Mouse (Mus musculus): ENCODE measurements around the gene Dhx57.
"Not testable (repeated sequence)": the region's sequence is repeated elsewhere in the genome, so short reads cannot be mapped to it uniquely, and the experiment has no call there.

Dhx57 gene

DNA sequence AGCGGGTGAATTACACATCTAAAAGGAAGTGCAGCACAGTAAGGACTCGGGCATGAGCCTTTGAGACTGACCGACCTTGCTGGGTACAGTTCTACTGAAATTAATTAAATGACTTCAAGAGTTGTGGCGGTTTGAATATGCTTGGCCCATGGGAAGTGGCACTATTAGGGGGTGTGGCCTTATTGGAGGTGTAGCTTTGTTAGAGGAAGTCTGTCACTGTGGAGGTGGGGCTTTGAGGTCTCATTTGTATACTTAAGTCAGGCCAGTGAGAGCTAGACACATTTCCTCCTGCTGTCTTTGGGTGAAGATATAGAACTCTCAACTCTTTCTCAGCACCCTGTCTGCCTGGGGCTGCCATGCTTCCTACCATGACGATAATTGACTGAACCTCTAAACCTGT is 35.9 kb downstream of the Dhx57 start:
- DNase-seq (ENCODE audit: low read depth): no peak

DNA sequence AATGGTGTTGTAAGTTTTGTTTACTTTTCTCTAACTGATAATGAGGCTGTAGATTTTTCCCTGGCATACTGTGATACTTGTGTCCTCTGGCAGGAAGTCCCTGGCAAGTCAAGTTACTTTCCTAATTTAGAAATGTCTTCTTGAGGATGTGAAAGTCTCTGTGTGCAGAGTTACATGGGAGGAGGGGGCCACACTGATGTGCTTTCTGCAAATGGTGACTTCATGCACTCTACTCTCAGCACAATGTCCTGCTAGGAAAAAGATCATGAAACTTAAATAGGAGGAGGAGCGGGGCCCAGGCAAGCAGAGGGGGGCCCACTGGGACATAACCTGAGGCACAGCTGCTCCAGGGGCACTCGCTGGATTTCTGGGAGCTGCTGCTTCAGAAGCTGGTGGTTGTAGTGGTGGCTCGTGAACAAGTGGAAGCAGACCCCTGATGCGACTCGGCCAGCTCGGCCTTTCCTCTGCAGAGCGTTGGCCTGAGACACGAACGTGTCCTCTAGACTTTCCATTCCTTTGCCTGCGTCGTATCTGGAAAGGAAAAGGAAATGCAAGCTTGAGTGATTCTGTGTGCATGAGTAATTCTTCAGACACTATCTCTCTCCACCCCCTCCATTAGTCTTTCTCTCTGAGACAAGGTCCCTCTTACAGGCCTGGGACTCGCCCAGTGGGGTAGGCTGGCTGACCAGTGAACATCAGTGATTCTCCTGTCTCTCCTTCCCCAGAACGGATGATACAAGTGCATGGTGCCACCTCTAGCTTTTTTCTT is 37.3 kb downstream of the Dhx57 start:
- DNase-seq (ENCODE audit: low read depth): no peak

GRCm38 (mm10) chr17:80243116-80243515 is 47.2 kb downstream of the Dhx57 start:
- DNase-seq (ENCODE audit: low read depth): no peak

- no peak for DNase-seq (ENCODE audit: low read depth)
Measured at GRCm38 (mm10) chr17:80241594-80241993, 48.7 kb downstream of the Dhx57 start.

- no peak for DNase-seq (ENCODE audit: low read depth)
Measured at GRCm38 (mm10) chr17:80237475-80237874, 52.8 kb downstream of the Dhx57 start.

DNA sequence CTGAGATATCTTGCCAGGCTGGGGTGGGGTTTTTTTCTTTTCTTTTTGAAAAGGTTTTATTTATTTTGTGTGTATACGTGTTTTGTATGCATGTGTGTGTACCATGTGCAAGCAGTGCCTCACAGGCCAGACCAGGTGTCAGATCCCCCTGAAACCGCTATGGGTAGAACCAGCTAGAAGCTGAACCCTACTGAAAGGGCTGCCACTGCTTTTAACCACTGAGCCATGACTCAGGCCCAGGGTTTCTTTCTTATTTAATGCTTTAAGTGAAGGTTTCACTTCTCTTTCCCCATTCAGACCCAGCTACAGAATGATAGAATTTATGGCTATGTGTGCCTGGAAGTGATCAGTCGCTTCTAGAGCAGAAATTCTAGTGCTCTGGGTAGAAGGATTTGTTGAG is 53.5 kb downstream of the Dhx57 start:
- no peak for DNase-seq (ENCODE audit: low read depth)

DNA sequence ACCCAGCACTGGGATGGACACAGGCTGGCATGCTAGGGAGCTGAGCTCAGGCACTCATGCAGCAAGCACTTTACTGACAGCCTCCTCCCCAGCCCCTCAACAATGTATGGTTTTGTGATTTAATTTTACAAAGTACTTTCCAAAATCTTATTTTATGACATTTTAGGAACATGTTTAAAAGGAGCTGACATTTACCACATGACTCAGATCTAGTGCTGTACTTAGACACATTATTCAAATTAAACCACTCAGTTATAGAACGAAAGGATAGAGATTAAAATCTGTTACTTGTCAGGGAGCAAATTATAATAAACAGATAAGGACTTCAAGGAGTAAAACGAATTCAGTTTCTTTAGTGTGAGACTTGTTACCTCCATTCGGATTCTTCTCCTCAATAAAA is 54.8 kb downstream of the Dhx57 start:
- no peak for DNase-seq (ENCODE audit: low read depth)

- no peak for DNase-seq (ENCODE audit: low read depth)
Measured at GRCm38 (mm10) chr17:80234376-80234775, 55.9 kb downstream of the Dhx57 start.

- DNase-seq (ENCODE audit: low read depth): no peak
Measured at GRCm38 (mm10) chr17:80233844-80234243, 56.4 kb downstream of the Dhx57 start.

GRCm38 (mm10) chr17:80229396-80229795 is 60.9 kb downstream of the Dhx57 start:
- no peak for DNase-seq (ENCODE audit: low read depth)

DNA sequence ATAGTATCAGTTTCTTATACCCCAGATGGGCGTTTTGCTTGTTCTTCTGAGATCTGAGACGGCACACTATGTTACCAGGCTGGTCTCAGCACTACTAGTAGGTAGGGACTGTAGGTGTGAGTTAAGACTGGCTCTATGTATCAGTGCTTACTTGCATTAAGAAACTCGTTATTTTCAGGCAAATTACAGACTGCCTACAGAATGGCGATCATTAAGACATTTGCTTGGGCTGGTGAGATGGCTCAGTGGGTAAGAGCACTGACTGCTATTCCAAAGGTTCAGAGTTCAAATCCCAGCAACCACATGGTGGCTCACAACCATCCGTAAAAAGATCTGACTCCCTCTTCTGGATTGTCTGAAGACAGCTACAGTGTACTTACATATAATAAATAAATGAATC is 65.1 kb downstream of the Dhx57 start:
- DNase-seq (ENCODE audit: low read depth): not testable (repeated sequence)

GRCm38 (mm10) chr17:80224326-80225116 is 65.8 kb downstream of the Dhx57 start, which contains the start of gene Gemin6:
Gene Gemin6, plus strand, starts transcription at chr17:80224441.
- peak; percentile 84 for DNase-seq (ENCODE audit: low read depth)

DNA sequence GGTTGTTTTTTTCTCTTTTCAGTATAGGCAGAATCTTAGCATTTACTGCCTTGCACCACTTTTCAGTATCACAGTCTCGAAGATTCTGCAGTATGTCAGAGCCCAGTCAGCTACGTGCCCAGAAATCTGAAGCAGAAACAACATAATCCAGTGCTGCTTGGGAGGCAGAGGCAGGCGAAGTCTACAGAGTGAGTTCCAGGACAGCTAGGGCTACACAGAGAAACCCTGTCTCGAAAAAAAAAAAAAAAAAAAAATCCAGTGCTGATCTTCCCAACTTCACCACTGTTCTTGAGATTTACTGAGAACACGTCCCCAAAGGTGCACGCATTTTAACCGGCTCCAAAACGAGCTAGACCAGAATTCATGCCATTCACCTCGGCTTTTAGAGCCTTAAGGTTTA is 66.4 kb downstream of the Dhx57 start:
- DNase-seq (ENCODE audit: low read depth): no peak

- DNase-seq (ENCODE audit: low read depth): peak; percentile 51
Measured at GRCm38 (mm10) chr17:80221890-80222628, 68.2 kb downstream of the Dhx57 start.

DNA sequence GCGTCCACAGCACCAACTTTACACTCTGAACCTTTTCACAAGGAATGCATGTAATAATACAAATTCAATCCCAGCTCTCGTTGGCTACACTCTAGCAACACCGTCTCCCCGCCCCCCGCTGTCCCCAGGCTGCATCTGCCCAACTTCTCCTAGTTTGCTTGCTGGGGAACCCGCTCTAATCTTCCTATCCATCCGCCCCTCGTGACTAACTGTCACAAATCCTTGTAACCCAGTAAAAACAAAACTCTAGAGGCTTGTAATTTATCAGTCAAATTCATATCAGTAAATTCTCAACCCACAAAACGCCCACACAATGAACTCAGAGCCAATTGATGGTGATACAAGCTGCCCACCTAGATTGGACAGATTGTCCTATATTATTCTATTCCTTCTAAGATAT is 69.1 kb downstream of the Dhx57 start:
- DNase-seq (ENCODE audit: low read depth): no peak

DNA sequence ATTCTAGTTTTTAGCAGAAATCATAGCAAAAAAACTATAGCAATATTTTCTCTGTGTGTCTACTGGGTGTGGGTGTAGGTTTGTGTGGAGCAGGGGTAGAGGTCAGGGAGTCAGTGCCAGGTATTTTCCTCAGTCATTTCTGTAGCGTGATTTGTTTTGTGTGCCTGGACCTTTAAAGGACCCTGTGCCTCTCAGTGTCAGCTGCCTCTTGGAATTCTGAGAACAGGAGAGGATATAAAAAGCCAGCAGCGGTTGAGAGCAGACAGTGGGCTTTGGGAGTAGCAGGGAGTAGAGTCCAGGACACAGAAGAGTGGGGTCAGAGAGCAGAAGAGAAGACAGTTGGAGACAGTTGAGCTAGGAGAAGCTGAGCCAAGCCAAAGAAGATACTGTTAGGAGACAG is 70.1 kb downstream of the Dhx57 start:
- DNase-seq (ENCODE audit: low read depth): no peak

- DNase-seq (ENCODE audit: low read depth): not testable (repeated sequence)
Measured at GRCm38 (mm10) chr17:80213998-80214397, 76.3 kb downstream of the Dhx57 start.

DNA sequence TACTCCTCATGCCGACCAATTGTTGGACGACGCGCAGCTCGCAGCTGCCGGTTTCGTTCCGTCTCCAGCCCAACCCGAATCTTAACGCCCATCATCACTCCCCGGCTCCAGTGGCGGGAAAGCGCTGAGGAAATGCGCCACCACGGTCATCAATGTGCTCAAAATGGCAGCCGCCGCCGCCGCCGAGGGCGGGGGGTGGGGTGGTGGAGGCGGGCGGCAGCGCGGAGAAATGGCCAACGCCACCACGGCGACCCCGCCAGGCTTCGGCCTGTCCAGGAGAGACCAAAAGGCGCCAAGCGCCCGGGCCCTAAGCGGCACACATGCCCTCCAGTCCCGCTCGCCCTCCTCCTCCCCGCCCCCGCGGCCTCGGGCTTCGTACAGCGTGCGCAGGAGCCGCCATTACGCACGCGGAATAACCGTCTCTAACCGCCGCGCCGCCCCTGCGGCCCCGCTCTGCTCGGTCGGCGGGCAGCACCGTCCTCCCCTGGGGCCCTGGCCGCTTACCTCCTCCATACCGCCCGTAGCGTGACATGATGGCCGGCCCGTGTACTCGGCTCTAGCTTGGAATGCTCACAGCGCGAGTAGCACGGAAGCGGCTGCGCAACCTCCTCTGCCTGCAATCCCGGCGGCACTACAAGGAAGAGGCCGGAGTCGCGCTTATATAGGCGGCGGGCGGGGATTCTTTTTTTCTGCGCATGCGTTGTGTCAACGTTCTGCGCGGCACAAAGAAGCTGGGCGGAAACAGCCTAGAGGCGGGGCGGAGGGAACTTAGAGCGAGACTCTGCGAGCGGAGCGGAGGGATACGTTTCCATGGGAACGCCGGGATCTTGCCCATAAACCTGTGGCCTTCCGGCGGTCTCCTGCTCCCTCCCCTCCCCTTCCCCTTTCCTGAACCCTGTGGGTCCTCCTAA is 83.3 kb downstream of the Dhx57 start, which contains the start of the genes Srsf7 and Ttc39d:
Srsf7 (minus strand) TSS at position 637 of the 911 bp plus-strand sequence.
Ttc39d (plus strand) TSS at position 790 of the 911 bp plus-strand sequence.
- peak; percentile 96 for DNase-seq (ENCODE audit: low read depth)

- DNase-seq (ENCODE audit: low read depth): no peak
Measured at GRCm38 (mm10) chr17:80206301-80206670, 84.0 kb downstream of the Dhx57 start.

DNA sequence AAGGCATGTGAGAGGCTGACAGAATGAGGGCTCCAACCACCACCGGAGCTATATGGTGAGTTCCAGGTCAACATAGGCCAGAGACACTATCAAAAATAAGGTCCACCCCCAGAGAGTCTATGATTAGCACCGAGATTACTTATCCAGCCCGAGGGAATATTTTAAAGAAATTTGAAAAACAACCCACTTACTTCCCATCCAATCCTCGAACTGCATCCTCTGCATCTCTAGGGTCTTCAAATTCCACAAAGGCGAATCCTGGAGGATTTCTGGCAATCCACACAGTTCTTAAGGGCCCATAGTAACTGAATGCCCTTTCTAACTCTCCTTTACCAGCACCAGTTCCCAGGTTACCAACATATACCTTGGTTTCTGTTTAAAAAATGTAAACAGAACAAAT is 84.6 kb downstream of the Dhx57 start:
- no peak for DNase-seq (ENCODE audit: low read depth)

DNA sequence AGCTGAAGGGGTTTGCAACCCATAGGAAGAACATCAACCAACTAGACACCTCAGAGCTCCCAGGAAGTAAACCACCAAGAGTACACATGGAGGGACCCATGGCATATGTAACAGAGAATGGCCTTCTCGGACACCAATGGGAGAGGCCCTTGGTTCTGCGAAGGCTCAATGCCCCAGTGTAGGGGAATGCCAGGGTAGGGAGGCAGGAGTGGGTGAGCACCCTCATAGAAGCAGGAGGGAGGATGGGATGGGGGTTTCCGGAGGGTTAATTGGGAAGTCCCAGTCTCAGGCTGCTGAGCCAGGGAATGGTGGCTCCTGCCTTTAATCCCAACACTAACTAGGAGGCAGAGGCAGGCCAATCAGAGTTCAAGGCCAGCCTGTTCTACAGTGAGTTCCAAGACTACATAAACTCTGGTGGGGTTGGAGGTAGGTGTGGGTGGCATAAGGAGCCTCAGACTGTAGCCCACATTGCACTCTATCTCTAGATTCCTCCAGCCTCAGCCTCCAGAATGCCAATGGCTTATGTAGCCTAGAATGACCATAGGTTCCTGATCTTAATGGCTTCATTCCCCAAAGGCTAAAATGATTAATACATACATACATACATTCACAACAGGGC is 91.0 kb downstream of the Dhx57 start:
- DNase-seq (ENCODE audit: low read depth): no peak

Data from c-Kit-positive CD71-positive TER-119-negative erythroid progenitor cells, embryonic 14.5 days (primary cell).